Mouse (Mus musculus) ES-E14 (cell line): ENCODE measurements at regions not wholly inside any gene's neighbourhood (a gene's known extent, or its start where the extent isn't known, plus 50 kb on each side); places are given as distances from the start of the nearest gene placed in this dataset.

Experiments
- CHD2 ChIP-seq: IDR thresholded peaks from 2 replicates; pipeline ENCODE4 v1.6.1; 2014; ENCODE audit warnings: mild to moderate bottlenecking, low read depth, low read length, inconsistent platforms
- MAFK ChIP-seq: IDR thresholded peaks from 2 replicates; pipeline ENCODE4 v1.6.1; 2014; ENCODE audit warnings: mild to moderate bottlenecking, low read depth, low read length, inconsistent platforms; ENCODE audit not compliant: insufficient read depth

- TF ChIP-seq MAFK = no peak
- TF ChIP-seq CHD2 = no peak
Observed at GRCm38 (mm10) chr2:17876942-17877341, 119.8 kb downstream of the H2al2a start.
